Mouse (Mus musculus) limb, embryonic 11.5 days (tissue): ENCODE measurements around the gene Psd4. TPM values are rescaled to one million over a fixed set of nuclear protein-coding genes. Genes with fewer than 3 reads are reported as not detected.

ENCODE experiments used
- ATAC-seq: fragments of 200-750 bp; cut with Nextera tagmentation; 2 replicates; pipeline ENCODE4 v1.8.0; 2017; ENCODE audit warnings: low read depth; ENCODE audit not compliant: insufficient number of reproducible peaks, low FRiP score, low TSS enrichment
- DNase-seq: peaks from one replicate; pipeline ENCODE4 v3.0.0-alpha.2; 2015; ENCODE audit warnings: low spot score
- H3K27ac ChIP-seq: fragments of 300-500 bp; sonication (generic); replicated peaks from 2 replicates; pipeline ENCODE4 v1.5.1; 2014; ENCODE audit warnings: low read depth, mild to moderate bottlenecking, low read length
- H3K27me3 ChIP-seq: fragments of 300-500 bp; sonication (generic); 2 replicates; pipeline ENCODE4 v1.6.1; 2014; ENCODE audit warnings: mild to moderate bottlenecking, low read length, mixed read lengths; ENCODE audit not compliant: control insufficient read depth, insufficient read depth
- H3K36me3 ChIP-seq: fragments of 300-500 bp; sonication (generic); 2 replicates; pipeline ENCODE4 v1.6.1; 2014; ENCODE audit warnings: mild to moderate bottlenecking, low read length, moderate library complexity, mixed read lengths; ENCODE audit not compliant: control insufficient read depth, insufficient read depth
- H3K4me1 ChIP-seq: fragments of 300-500 bp; sonication (generic); 2 replicates; pipeline ENCODE4 v1.6.1; 2014; ENCODE audit warnings: low read length, mixed read lengths; ENCODE audit not compliant: control insufficient read depth, insufficient read depth
- H3K4me2 ChIP-seq: fragments of 300-500 bp; sonication (generic); 2 replicates; pipeline ENCODE4 v1.6.1; 2014; ENCODE audit warnings: low read depth, mild to moderate bottlenecking, moderate library complexity; ENCODE audit not compliant: severe bottlenecking
- H3K4me3 ChIP-seq: fragments of 300-500 bp; sonication (generic); 2 replicates; pipeline ENCODE4 v1.5.1; 2014; ENCODE audit warnings: low read depth, low read length
- H3K9ac ChIP-seq: fragments of 300-500 bp; sonication (generic); 2 replicates; pipeline ENCODE4 v1.6.1; 2014; ENCODE audit warnings: mild to moderate bottlenecking, low read length
- H3K9me3 ChIP-seq: fragments of 300-500 bp; sonication (generic); 2 replicates; pipeline ENCODE4 v1.6.1; 2016; ENCODE audit warnings: low read length; ENCODE audit not compliant: control insufficient read depth
- whole genome bisulfite sequencing: fragments of 180-500 bp; shearing (Covaris S2); extraction: QIAGEN DNeasy Blood & Tissue Kit; methylation state at CpG from one replicate; pipeline ENCODE4 v1.1.7; 2014; 5-methylcytosine and 5-hydroxymethylcytosine counted together
- polyA plus RNA-seq: library from polyadenylated mRNA; unstranded; fragments of >200 nt; fragmentation: Nextera tagmentation; extraction: Ambion mirVana; gene quantifications from 2 replicates; pipeline ENCODE4 v1.2.1, GENCODE M21; 2014

The Psd4 gene
- polyA plus RNA-seq, 1 experiment from 2014 or later: 0.93 TPM

DNA sequence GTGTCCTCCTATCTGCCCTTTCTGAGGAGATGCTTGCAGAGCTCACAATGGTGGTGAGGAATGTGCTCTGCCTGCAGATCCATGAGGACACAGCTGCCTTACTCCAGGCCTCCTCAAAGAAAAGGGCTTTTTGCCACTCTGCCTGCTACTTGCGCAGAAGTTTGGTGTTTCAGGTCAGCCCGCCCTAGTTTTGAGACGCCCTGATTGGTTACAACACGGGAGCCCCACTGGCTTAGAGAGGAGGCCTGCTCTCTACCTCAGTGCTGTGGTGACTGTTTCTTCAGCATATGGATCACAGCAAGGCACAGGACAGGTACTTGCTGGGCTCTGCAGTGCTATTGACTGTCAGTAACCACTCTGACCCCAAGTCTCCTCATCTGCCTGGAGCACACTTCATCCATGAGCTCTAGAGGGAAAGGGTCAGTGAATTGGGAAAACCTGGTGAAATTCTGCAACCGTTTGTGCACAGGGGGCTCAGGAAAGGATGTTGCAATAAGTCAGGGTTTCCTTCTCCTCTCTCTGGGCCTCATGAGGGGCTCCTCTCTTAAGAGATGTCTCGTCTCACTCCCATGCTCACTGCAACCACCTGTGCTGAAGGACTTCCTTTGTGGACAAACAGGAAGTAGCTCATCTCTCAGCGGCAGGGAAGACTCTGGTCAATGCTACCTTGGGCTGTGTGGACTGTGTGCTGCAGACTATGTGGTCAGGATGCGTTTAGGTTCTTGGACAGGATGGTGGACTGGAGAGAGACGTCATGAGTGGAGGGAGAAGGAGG is 15.3 kb downstream of the Psd4 start:
- Histone ChIP-seq H3K4me3 (no peak overlapping the region), H3K9ac (no peak overlapping the region), H3K36me3 (no peaks in the 10 kb centered on the region), H3K4me1 (no peaks in the 10 kb centered on the region), H3K9me3 (no peaks in the 10 kb centered on the region), H3K27ac (no peak overlapping the region), H3K27me3 (no peaks in the 10 kb centered on the region), H3K4me2 (no peak overlapping the region)
- WGBS: 72% methylated on average over 9 of the region's 9 CpGs
- no peak for DNase-seq
- ATAC-seq: no peak

DNA sequence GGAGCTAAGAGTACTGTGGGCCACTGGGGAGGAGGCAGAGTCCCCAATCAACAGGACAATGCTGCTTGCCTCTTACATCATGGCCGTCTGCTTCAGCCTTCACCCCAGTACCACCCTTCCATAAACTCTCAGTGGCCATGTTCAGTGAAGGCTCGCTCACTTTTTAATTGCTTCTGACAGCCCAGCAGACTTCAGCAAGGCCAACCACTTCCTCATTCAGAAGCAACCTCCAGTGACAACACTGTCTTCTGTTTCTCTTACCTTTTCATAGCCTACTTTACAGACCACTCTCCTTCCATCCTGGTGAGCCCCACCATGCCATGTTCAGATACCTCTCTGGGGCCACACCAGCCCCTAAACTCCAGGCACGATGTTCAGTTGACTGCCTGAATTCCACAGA is 16.3 kb downstream of the Psd4 start:
- H3K27ac ChIP-seq: no peak overlapping the region
- H3K4me3 ChIP-seq: no peak overlapping the region
- no peaks in the 10 kb centered on the region for H3K4me1 ChIP-seq
- WGBS: 86% methylated on average over 3 of the region's 3 CpGs
- no peaks in the 10 kb centered on the region for H3K36me3 ChIP-seq
- no peaks in the 10 kb centered on the region for H3K9me3 ChIP-seq
- H3K27me3 ChIP-seq: no peaks in the 10 kb centered on the region
- H3K9ac ChIP-seq: no peak overlapping the region
- H3K4me2 ChIP-seq: no peak overlapping the region
- ATAC-seq (no peak), DNase-seq (no peak)

- ATAC-seq (no peak), DNase-seq (no peak)
- H3K27ac ChIP-seq: no peak overlapping the region
- no peak overlapping the region for H3K4me3 ChIP-seq
- no peaks in the 10 kb centered on the region for H3K36me3 ChIP-seq
- H3K4me2 ChIP-seq: no peak overlapping the region
- no peaks in the 10 kb centered on the region for H3K27me3 ChIP-seq
- no peaks in the 10 kb centered on the region for H3K9me3 ChIP-seq
- H3K4me1 ChIP-seq: no peaks in the 10 kb centered on the region
- H3K9ac ChIP-seq: no peak overlapping the region
Observed at GRCm38 (mm10) chr2:24384393-24384792, 17.0 kb downstream of the Psd4 start.

DNA sequence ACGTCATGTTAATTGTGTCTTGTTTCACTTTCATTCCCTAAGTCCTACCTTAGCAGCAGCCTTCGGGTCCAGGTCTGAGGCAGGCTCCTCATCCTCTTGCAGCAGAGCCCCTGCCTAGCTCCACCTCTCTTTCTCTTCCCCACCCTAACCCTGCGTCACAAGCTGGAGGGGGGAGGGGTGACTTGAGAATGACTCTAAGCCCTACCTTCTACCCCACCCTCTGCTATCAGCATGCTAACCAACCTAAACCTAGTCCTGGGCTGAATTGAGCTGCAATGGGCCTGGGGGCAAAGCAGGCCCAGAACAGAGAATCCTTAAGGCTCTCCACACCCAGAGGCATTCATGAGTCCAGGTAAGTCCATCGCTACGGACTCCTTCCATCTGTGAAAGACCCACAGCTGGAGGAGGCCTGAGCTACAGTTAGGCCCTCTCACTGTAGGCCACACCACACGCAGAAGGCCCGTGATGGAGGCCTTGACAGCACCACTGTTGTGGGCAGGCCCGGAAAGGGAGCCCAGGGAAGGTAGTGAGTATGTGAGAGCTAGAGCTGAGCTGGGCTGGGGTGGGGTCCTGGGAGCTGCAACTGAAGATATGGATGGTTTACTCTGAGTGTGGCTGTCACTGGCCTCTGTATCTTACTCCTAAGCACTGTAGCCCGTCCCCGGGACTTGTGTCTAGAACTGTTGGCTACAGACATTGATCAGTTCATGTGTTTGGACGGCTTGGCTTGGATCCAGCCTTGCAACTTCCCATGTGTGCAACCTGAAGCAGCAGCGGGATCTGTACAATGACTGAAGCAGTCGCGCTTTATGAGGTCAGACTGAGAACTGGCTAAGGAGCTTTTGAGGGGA is 18.0 kb downstream of the Psd4 start:
- Histone ChIP-seq H3K36me3 (no peaks in the 10 kb centered on the region), H3K4me2 (no peak overlapping the region), H3K27me3 (no peaks in the 10 kb centered on the region), H3K9me3 (no peaks in the 10 kb centered on the region), H3K27ac (no peak overlapping the region), H3K4me3 (no peak overlapping the region), H3K4me1 (no peaks in the 10 kb centered on the region), H3K9ac (no peak overlapping the region)
- DNase-seq (no peak), ATAC-seq (no peak)
- WGBS: 83% methylated on average over 14 of the region's 14 CpGs

DNA sequence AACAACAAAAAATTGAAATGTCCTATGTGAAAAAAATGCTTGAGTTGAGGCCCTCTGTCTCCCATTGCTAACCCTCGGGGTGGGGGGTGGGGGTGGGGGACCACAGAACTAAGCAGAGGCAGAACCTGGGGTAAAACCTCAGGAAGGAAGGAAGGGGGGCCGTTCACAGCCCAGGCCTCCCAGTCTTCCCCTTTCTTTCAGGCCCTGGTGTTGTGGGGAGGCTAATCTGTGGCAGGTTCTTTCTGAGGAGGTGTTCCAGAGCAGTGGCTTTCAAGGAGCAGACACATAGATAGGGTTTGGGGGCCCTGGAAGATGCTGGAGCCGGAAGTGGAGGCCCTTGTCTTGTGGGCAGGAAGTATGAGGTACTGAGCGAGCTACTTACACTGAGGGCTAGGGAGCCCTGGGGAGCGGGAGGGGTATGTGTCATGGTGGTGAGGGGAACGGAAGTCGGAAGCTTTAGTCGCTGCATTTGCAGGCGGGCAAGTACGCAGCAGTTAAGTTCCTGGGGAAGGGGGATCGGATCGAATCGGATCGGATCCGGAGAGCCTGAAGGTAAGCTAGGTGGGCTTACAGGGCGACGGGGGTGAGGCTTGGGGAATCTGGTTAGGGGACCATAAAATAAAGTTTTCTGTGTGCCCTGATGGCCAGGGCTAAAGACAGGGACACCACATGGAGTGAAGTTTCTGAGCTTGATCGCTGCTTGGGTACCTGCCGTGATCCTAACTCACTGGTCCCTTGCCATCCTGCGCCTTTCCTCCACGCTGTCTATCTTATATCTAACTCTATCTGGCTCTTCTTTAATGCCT is 19.0 kb downstream of the Psd4 start:
- no peak overlapping the region for H3K4me2 ChIP-seq
- DNase-seq (no peak), ATAC-seq (no peak)
- H3K9ac ChIP-seq: no peak overlapping the region
- H3K27ac ChIP-seq: no peak overlapping the region
- H3K36me3 ChIP-seq: no peaks in the 10 kb centered on the region
- WGBS: 89% methylated on average over 21 of the region's 21 CpGs
- no peak overlapping the region for H3K4me3 ChIP-seq
- no peaks in the 10 kb centered on the region for H3K27me3 ChIP-seq
- no peaks in the 10 kb centered on the region for H3K4me1 ChIP-seq
- H3K9me3 ChIP-seq: no peaks in the 10 kb centered on the region

DNA sequence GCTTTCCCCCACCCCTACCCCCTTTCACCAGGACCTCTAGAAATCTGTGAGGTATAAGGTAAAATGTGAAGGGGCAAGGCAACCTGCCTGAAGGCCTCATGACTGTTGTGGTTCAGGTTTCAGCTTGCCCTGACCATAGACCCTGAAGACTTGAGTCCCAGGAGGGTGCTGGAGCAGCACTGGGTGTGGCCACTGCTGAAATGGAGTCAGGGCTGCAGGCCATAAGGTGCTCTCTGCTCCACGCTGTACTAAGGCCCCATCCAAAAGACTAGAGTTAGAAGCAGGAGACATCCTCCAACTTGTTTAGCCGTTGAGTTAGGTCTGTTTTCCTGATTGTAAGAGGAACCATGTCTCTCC is 19.6 kb downstream of the Psd4 start:
- no peak for ATAC-seq
- H3K36me3 ChIP-seq: no peaks in the 10 kb centered on the region
- no peaks in the 10 kb centered on the region for H3K27me3 ChIP-seq
- H3K4me2 ChIP-seq: no peak overlapping the region
- no peak overlapping the region for H3K4me3 ChIP-seq
- WGBS: 84% methylated on average over 2 of the region's 2 CpGs
- H3K9me3 ChIP-seq: no peaks in the 10 kb centered on the region
- H3K27ac ChIP-seq: no peak overlapping the region
- H3K9ac ChIP-seq: no peak overlapping the region
- DNase-seq: no peak
- no peaks in the 10 kb centered on the region for H3K4me1 ChIP-seq

DNA sequence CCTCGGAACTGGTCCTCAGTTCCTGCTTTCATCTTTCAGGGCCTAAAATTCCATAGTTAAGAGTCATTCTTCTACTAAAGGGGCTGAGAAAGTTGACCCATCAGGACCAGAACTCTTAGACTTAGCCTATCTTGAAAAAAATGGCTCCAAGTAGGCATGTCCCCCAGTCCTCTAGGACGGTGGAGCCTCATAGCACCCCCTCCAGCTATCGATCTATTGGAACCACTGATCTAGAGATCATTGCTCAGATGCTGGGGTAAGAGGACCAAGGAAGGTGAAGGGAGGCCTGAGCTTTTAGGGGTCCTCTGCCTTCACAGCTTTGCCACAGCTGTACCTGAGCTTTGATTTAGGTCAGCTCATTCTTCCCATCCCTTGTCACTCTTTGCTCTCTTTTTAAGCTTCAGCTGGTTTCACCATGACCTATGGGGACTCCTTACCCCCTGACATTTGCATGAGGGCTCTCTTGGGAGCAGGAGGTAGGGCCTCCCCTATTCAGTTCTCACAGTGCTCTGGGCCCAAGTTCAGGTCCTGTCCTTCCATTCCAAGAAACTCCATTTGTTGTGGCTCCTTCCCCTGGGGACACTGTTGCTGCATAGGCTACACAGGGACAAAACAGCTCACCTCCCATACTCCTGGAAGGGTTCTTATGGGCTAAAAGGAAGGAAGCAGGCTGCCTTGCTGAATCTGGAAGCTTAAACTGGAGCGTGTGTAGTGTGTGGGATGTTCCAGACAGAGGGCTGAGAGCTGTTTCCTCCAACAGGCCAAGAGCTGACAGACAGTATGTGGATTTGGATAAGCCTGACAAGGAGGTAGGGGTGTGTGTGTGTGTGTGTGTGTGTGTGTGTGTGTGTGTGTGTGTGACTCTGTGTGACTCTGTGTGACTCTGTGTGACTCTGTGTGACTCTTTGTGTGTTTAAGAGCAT is 20.2 kb downstream of the Psd4 start:
- Histone ChIP-seq H3K4me3 (no peak overlapping the region), H3K4me2 (no peak overlapping the region), H3K36me3 (no peaks in the 10 kb centered on the region), H3K4me1 (no peaks in the 10 kb centered on the region), H3K9me3 (no peaks in the 10 kb centered on the region), H3K27ac (no peak overlapping the region), H3K27me3 (no peaks in the 10 kb centered on the region), H3K9ac (no peak overlapping the region)
- ATAC-seq: no peak
- WGBS: 88% methylated on average over 4 of the region's 4 CpGs
- no peak for DNase-seq
